Comparison of ENCODE assay signal across 8 mouse cellular contexts in the genomic region with DNA sequence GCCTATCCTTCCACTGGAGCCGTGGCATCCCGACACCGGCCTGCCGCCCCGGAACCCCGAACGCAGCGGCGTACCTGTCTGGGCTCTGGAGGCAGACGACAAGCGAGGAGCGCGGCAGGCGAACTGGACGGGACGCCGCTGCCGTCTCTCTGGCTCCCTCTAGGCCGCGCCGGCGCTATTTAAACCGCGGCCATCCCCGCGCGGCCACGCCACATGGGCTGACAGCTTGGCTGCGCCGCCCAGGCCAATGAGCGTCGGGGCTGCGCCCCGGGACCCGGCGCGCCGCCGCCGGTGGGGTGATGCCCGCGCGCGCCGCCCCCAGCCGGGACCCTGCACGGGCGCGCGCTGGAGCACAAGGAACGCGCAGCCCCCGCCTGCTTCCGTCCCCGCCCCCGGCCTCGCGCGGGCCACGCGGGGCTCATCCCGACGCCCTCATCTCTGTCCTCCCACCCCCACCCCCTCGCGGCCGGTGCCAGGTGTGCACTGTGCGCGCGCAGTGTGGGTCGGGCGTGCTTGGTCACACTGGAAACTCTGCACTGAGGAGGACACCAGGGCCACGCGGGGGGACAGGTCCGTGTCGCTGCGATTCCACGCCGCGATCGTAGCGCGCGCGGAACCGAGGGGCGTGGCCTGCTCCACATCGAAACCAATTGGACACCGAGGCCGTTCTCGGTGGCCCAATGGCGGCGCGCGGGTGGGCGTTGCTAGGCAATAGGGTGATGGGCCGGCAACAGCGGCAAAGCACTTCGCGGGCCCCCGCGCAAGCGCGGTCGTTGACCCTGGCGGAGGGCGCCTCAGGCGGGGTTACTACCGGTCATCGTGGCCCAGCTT. TPM values are rescaled to one million over a fixed set of nuclear protein-coding genes. Genes with fewer than 3 reads are reported as not detected.
A peak's percentile ranks its signal among the peaks of the same experiment; 100 is the strongest.
DNase-seq lines count a peak whose midpoint lies in the region; ATAC-seq and TF ChIP-seq lines count a peak whose summit lies in the region.

TSS of gene Fasn (minus strand) at position 592 of the 831 bp plus-strand sequence.

- H3K4me2 ChIP-seq in embryonic facial prominence, embryonic 14.5 days (ENCODE audit: low read depth, low read length): peak within 1 kb of the TSS; percentile 86
- H3K4me2 ChIP-seq in limb, embryonic 14.5 days (replicated peaks; ENCODE audit: low read depth, low read length, severe bottlenecking): peak within 1 kb of the TSS; percentile 72
- H3K4me2 ChIP-seq in midbrain, postnatal 0 days (ENCODE audit: low read depth, low read length, poor library complexity, severe bottlenecking): peak within 1 kb of the TSS; percentile 93

- WGBS in embryonic facial prominence, embryonic 14.5 days: under 1% methylated on average over 47 of the region's 109 CpGs
- WGBS in limb, embryonic 14.5 days: 2% methylated on average over 57 of the region's 109 CpGs
- 0% methylated on average over 92 of the region's 109 CpGs for WGBS in midbrain, postnatal 0 days

- peak; percentile 67 for TF ChIP-seq CTCF in midbrain, postnatal 0 days (IDR thresholded peaks at IDR 0.05)

- H3K36me3 ChIP-seq in embryonic facial prominence, embryonic 14.5 days (ENCODE audit: control insufficient read depth, insufficient read depth, low read length): peaks cover 41% of the 10 kb centered on the region
- peaks cover 28% of the 10 kb centered on the region for H3K36me3 ChIP-seq in limb, embryonic 14.5 days (ENCODE audit: control insufficient read depth, insufficient read depth, low read length)
- peaks cover 29% of the 10 kb centered on the region for H3K36me3 ChIP-seq in midbrain, postnatal 0 days (ENCODE audit: insufficient read depth, low read length)

- peaks cover 25% of the 10 kb centered on the region for H3K4me1 ChIP-seq in embryonic facial prominence, embryonic 14.5 days (ENCODE audit: control insufficient read depth, insufficient read depth, low read length)
- H3K4me1 ChIP-seq in limb, embryonic 14.5 days (ENCODE audit: control insufficient read depth, insufficient read depth, low read length): peaks cover 23% of the 10 kb centered on the region
- peaks cover 24% of the 10 kb centered on the region for H3K4me1 ChIP-seq in midbrain, postnatal 0 days (ENCODE audit: insufficient read depth, low read length)

- no peaks in the 10 kb centered on the region for H3K27me3 ChIP-seq in embryonic facial prominence, embryonic 14.5 days (replicated peaks; ENCODE audit: control insufficient read depth, insufficient read depth, low read length)
- no peaks in the 10 kb centered on the region for H3K27me3 ChIP-seq in limb, embryonic 14.5 days (ENCODE audit: control insufficient read depth, insufficient read depth, low read length)
- no peaks in the 10 kb centered on the region for H3K27me3 ChIP-seq in midbrain, postnatal 0 days (ENCODE audit: insufficient read depth, low read length)

- peak; percentile 99 for TF ChIP-seq POLR2A in limb, embryonic 14.5 days (IDR thresholded peaks at IDR 0.05; ENCODE audit: borderline replicate concordance, extremely low read depth, insufficient read depth, insufficient read length)

- peak within 1 kb of the TSS; percentile 98 for H3K27ac ChIP-seq in embryonic facial prominence, embryonic 14.5 days (replicated peaks; ENCODE audit: low read depth, low read length)
- peak within 1 kb of the TSS; percentile 98 for H3K27ac ChIP-seq in limb, embryonic 14.5 days (replicated peaks; ENCODE audit: low read depth, low read length)
- H3K27ac ChIP-seq in midbrain, postnatal 0 days (ENCODE audit: low read depth, low read length): peak within 1 kb of the TSS; percentile 96

- peak; percentile 94 for DNase-seq in 3T3-L1 (ENCODE audit: low read depth, low spot score)
- peak; percentile 93 to 96 for DNase-seq in adrenal gland, postnatal 4 days (ENCODE audit: low spot score in 2 of 2)
- peak; percentile 98 for DNase-seq in embryonic facial prominence, embryonic 14.5 days (ENCODE audit: low spot score)
- DNase-seq in heart, adult 8-10 months (ENCODE audit: low spot score): peak; percentile 92
- DNase-seq in kidney, adult 9 months: peak; percentile 94
- peak; percentile 98 for DNase-seq in limb, embryonic 14.5 days (ENCODE audit: low spot score)
- peak; percentile 99 for DNase-seq in midbrain, postnatal 0 days (ENCODE audit: low spot score)
- DNase-seq in spleen, postnatal 14 days (ENCODE audit: low spot score in 2 of 2): peak; percentile 83 to 89

- H3K4me3 ChIP-seq in embryonic facial prominence, embryonic 14.5 days (ENCODE audit: low read depth, low read length): peak within 1 kb of the TSS; percentile 91
- H3K4me3 ChIP-seq in limb, embryonic 14.5 days (replicated peaks; ENCODE audit: low read length): peak within 1 kb of the TSS; percentile 89
- peak within 1 kb of the TSS; percentile 93 for H3K4me3 ChIP-seq in midbrain, postnatal 0 days (ENCODE audit: low read depth, low read length)

- peak within 1 kb of the TSS; percentile 89 for H3K9ac ChIP-seq in embryonic facial prominence, embryonic 14.5 days (ENCODE audit: low read depth, low read length)
- peak within 1 kb of the TSS; percentile 89 for H3K9ac ChIP-seq in limb, embryonic 14.5 days (ENCODE audit: low read depth, low read length, severe bottlenecking)
- H3K9ac ChIP-seq in midbrain, postnatal 0 days (replicated peaks; ENCODE audit: low read length, poor library complexity, severe bottlenecking): peak within 1 kb of the TSS; percentile 95

- ATAC-seq in embryonic facial prominence, embryonic 14.5 days (ENCODE audit: low read depth): peak; percentile 94
- ATAC-seq in limb, embryonic 14.5 days (ENCODE audit: low FRiP score, low read depth): peak; percentile 91
- ATAC-seq in midbrain, postnatal 0 days (ENCODE audit: low FRiP score): peak; percentile 91

- H3K9me3 ChIP-seq in embryonic facial prominence, embryonic 14.5 days (ENCODE audit: control insufficient read depth, low read length): no peaks in the 10 kb centered on the region
- H3K9me3 ChIP-seq in limb, embryonic 14.5 days (ENCODE audit: control insufficient read depth, low read length): no peaks in the 10 kb centered on the region
- no peaks in the 10 kb centered on the region for H3K9me3 ChIP-seq in midbrain, postnatal 0 days (ENCODE audit: low read length)

RNA-seq across cellular contexts. Expression of gene Fasn, which starts in this region (rescaled TPM):
- 10 to 100 TPM; 86.7 to 96.3 TPM for total RNA-seq in adrenal gland, postnatal 4 days (2021)
- 67.2 and 77.4 TPM in 2 replicates for polyA plus RNA-seq in embryonic facial prominence, embryonic 14.5 days (2014; fragmentation: Nextera tagmentation; extraction: Ambion mirVana)
- 10 to 100 TPM; 12.0 to 18.1 (median 14.9) TPM for total RNA-seq in heart, adult 8-10 months (2022)
- 187 and 282 TPM in 2 replicates for polyA plus RNA-seq in limb, embryonic 14.5 days (2012; rRNA removed)
- 81.9 and 86.7 TPM in 2 replicates for polyA plus RNA-seq in limb, embryonic 14.5 days (2014; fragmentation: Nextera tagmentation; extraction: Ambion mirVana)
- 469 and 488 TPM in 2 replicates for total RNA-seq in midbrain, postnatal 0 days (2014; rRNA removed)
- 76.0 and 85.4 TPM in 2 replicates for polyA plus RNA-seq in midbrain, postnatal 0 days (2015; fragmentation: Nextera tagmentation; extraction: Ambion mirVana)

Comparison
In these comparisons a context has a peak if more than half of its experiments do, and no peak if none do; other contexts are left out.
1. Peak in every context shown above with its lines: DNase-seq, ATAC-seq, H3K4me3 ChIP-seq and H3K27ac ChIP-seq.
2. RNA of gene Fasn (total RNA-seq): 469 to 488 TPM in midbrain, postnatal 0 days and 86.7 to 96.3 TPM in adrenal gland, postnatal 4 days; 12.0 to 18.1 TPM in heart, adult 8-10 months; every median in the first group is over 4 times any median in the second.